Mouse (Mus musculus) heart, embryonic 16.5 days (tissue): ENCODE measurements around the gene Mrpl33. TPM values are rescaled to one million over a fixed set of nuclear protein-coding genes. Genes with fewer than 3 reads are reported as not detected.
"Not testable (repeated sequence)": the region's sequence is repeated elsewhere in the genome, so short reads cannot be mapped to it uniquely, and the experiment has no call there.

Experiments
- ATAC-seq: fragments of 200-750 bp; cut with Nextera tagmentation; replicated peaks from 2 replicates; pipeline ENCODE4 v1.8.0; 2017; ENCODE audit warnings: moderate number of reproducible peaks; ENCODE audit not compliant: insufficient read depth, low FRiP score; ENCODE audit errors: extremely low read depth
- H3K27ac ChIP-seq: fragments of 300-500 bp; sonication (generic); 2 replicates; pipeline ENCODE4 v1.5.1; 2014; ENCODE audit warnings: mild to moderate bottlenecking, low read length, control low read depth, moderate library complexity
- H3K27me3 ChIP-seq: fragments of 300-500 bp; sonication (generic); 2 replicates; pipeline ENCODE4 v1.6.1; 2014; ENCODE audit warnings: low read length, mixed read lengths; ENCODE audit not compliant: control insufficient read depth, insufficient read depth
- H3K36me3 ChIP-seq: fragments of 300-500 bp; sonication (generic); 2 replicates; pipeline ENCODE4 v1.6.1; 2014; ENCODE audit not compliant: control insufficient read depth, insufficient read depth
- H3K4me1 ChIP-seq: fragments of 300-500 bp; sonication (generic); 2 replicates; pipeline ENCODE4 v1.6.1; 2014; ENCODE audit warnings: low read length, mixed read lengths; ENCODE audit not compliant: control insufficient read depth, insufficient read depth
- H3K4me2 ChIP-seq: fragments of 300-500 bp; sonication (generic); 2 replicates; pipeline ENCODE4 v1.6.1; 2014; ENCODE audit warnings: low read depth, mild to moderate bottlenecking, control low read depth, low read length
- H3K4me3 ChIP-seq: fragments of 300-500 bp; sonication (generic); 2 replicates; pipeline ENCODE4 v1.5.1; 2014; ENCODE audit warnings: mild to moderate bottlenecking, control low read depth, low read length
- H3K9ac ChIP-seq: fragments of 300-500 bp; sonication (generic); 2 replicates; pipeline ENCODE4 v1.6.1; 2014; ENCODE audit warnings: low read length, control low read depth
- H3K9me3 ChIP-seq: fragments of 300-500 bp; sonication (generic); replicated peaks from 2 replicates; pipeline ENCODE4 v1.6.1; 2016; ENCODE audit warnings: low read length; ENCODE audit not compliant: control insufficient read depth
- WGBS: fragments of 180-500 bp; shearing (Covaris S2); extraction: QIAGEN DNeasy Blood & Tissue Kit; methylation state at CpG from one replicate; pipeline ENCODE4 v1.1.7; 2014; 5-methylcytosine and 5-hydroxymethylcytosine counted together
- polyA plus RNA-seq: library from polyadenylated mRNA; unstranded; fragments of >200 nt; fragmentation: Nextera tagmentation; extraction: Ambion mirVana; gene quantifications from 2 replicates; pipeline ENCODE4 v1.2.1, GENCODE M21; 2015

The Mrpl33 gene
- polyA plus RNA-seq, 1 experiment from 2014 or later = 409 TPM

DNA sequence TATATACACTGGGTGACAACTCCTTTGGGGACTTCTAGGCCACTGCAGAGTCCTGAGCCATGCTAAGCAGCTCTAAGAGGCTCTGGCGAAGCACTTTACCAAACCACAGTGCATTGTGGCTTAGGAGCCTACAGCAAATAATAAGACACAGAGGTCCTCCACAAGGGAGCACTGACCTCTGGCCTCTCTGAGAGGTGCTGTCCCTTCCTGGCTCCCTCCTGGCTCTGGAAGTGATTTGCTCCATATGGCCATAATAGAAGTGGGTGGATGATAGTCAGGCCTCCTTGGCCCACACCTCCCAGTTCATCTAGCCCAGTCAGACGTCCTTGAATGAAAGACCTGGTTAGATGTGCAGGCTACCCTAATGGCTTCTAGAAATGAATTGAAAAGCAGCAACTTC, 8.7 kb upstream of the Mrpl33 start:
- Histone ChIP-seq H3K27me3 (no peaks in the 10 kb centered on the region), H3K4me3 (no peak overlapping the region), H3K9me3 (0 out of 2 replicates have a peak, but pooled peaks cover 5% of the 10 kb centered on the region), H3K9ac (no peak overlapping the region), H3K36me3 (no peaks in the 10 kb centered on the region), H3K4me1 (no peaks in the 10 kb centered on the region), H3K4me2 (no peak overlapping the region), H3K27ac (no peak overlapping the region)
- ATAC-seq = no peak
- WGBS = 77% methylated on average over 2 of the region's 2 CpGs

DNA sequence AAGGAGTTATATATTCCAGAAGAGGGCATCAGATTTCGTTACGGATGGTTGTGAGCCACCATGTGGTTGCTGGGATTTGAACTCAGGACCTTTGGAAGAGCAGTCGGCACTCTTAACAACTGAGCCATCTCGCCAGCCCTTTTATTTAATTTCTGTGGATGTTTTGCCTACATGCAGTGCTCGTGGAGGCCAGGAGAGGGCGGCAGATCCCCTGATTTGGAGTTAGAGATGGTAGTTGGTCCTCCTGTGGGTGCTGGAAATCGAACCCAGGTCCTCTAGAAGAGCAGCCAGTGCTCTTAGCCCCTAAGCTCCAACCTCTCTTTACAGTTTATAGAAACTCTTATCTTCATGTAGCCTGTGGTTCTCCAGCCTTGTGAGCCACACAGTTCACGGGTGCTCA, 8.1 kb upstream of the Mrpl33 start:
- 79% methylated on average over 8 of the region's 8 CpGs for WGBS
- H3K36me3 ChIP-seq, H3K4me2 ChIP-seq, H3K9ac ChIP-seq, H3K9me3 ChIP-seq, H3K27me3 ChIP-seq, H3K4me1 ChIP-seq, H3K27ac ChIP-seq, H3K4me3 ChIP-seq, ATAC-seq: not testable (repeated sequence)

DNA sequence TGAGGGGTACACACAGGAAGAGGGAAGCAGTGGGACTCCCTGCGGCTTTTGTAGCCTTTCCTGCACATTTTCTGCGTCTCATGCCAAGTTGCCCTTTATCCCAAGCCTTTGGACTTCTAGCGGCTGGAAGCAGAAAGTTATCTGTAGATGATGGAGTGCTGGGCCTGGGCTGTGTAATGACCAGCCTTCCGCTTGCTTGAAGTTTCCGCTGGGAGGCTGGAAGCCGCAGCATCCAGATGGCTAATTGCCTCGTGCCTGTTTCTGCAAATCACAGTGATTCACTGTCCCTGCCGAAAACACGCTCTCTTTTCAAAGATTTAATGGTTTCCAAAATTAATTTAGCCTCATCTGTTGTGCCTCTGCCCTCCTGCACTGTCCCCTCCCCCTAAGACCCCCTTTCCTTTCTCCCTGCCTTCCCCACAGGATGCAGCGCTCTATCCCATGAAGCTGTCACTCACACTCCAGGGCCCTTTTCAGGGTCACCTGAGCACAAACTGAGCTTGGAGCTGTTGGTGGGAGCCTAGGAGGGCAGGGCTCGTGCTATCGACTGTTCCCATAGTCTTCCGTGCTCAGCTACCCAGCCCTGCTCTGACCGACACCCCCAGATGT, 6.9 kb upstream of the Mrpl33 start:
- H3K9ac ChIP-seq = no peak overlapping the region
- no peak overlapping the region for H3K4me2 ChIP-seq
- no peaks in the 10 kb centered on the region for H3K4me1 ChIP-seq
- H3K36me3 ChIP-seq = no peaks in the 10 kb centered on the region
- H3K4me3 ChIP-seq = no peak overlapping the region
- WGBS = 74% methylated on average over 14 of the region's 14 CpGs
- H3K27ac ChIP-seq = no peak overlapping the region
- H3K9me3 ChIP-seq = 0 out of 2 replicates have a peak, but pooled peaks cover 5% of the 10 kb centered on the region
- no peaks in the 10 kb centered on the region for H3K27me3 ChIP-seq
- no peak for ATAC-seq

DNA sequence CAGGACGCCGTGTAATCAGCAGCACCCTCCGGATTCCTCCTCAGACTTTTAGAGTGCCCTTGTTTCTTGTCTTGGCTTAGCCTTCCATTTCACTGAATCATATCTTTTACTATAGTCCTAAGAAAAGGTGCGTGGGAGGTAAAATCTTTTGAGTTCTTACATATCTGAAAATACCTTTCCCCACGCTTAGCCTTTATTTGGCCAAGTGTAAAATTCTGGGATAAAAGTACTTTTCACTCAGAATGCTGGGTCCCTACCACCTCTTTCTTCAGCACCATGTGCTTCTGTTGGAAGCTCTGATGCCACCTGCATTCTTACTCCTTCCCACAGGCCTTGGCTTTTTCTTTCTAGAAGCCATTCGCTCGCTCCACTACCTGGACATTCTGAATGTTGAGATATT, 5.6 kb upstream of the Mrpl33 start:
- Histone ChIP-seq H3K27me3 (no peaks in the 10 kb centered on the region), H3K4me3 (no peak overlapping the region), H3K4me2 (no peak overlapping the region), H3K9ac (no peak overlapping the region), H3K36me3 (no peaks in the 10 kb centered on the region), H3K9me3 (0 out of 2 replicates have a peak, but pooled peaks cover 5% of the 10 kb centered on the region), H3K27ac (no peak overlapping the region), H3K4me1 (peaks cover 2% of the 10 kb centered on the region; the same call in 1 of the 2 replicates)
- no peak for ATAC-seq
- 76% methylated on average over 7 of the region's 7 CpGs for WGBS

DNA sequence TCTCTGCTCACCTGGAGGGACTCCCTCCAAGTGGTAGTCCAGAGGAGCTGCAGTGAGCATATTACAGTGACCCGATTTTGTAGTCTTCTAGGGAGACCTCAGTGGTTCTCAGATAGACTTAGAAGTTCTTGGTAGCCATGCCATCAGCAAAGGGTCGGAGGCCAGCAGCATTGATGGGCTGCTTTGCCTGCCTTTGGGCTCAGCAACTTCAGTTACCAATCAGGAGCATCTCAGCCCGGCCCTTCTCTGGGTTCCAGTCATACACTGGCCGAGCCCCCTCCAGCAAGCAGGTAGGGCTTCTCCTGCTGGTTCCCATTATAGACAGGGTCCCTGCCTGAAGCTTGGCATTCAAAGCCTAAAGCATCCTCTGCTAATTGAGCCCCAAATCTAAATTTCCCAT, 867 bp upstream of the Mrpl33 start:
- H3K27me3 ChIP-seq = no peaks in the 10 kb centered on the region
- H3K36me3 ChIP-seq = no peaks in the 10 kb centered on the region
- WGBS = 70% methylated on average over 4 of the region's 4 CpGs
- no peak for ATAC-seq
- H3K9ac ChIP-seq = peak overlapping the region; percentile 75; the same call in 1 of the 2 replicates
- H3K4me1 ChIP-seq = peaks cover 12% of the 10 kb centered on the region
- no peak overlapping the region for H3K4me3 ChIP-seq
- peak overlapping the region; percentile 85; the same call in 1 of the 2 replicates for H3K4me2 ChIP-seq
- no peak overlapping the region; the same call in 1 of the 2 replicates for H3K27ac ChIP-seq
- H3K9me3 ChIP-seq = no peaks in the 10 kb centered on the region

DNA sequence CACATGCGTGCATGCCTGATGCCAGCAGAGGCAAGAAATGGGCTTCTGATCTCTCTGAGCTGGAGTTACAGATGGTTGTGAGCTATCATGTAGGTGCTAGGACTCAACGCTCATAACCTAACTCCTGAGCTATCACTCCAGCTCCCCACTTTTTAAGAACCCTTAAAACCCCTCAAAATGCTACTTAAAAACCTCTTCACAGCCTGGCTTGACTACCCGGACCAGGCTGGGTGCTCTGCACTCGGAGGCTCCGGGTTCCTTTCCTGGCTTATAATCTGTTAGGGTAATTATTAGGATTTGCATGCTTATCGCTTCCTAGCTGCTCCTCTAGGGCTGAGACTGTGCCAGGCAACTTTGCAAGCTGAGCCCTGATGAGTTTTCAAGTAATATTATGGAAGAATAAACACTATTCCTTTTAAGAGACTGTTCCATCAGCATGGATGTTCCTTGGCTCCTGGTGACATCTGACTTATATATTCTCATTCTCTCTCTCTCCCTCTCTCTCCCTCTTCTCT, 752 bp downstream of the Mrpl33 start:
- Histone ChIP-seq H3K27me3 (no peaks in the 10 kb centered on the region), H3K27ac (no peak overlapping the region), H3K9me3 (no peaks in the 10 kb centered on the region), H3K4me1 (peaks cover 12% of the 10 kb centered on the region), H3K36me3 (no peaks in the 10 kb centered on the region), H3K4me3 (no peak overlapping the region), H3K9ac (peak overlapping the region; percentile 75), H3K4me2 (peak overlapping the region; percentile 85; the same call in 1 of the 2 replicates)
- 58% methylated on average over 6 of the region's 6 CpGs for WGBS
- no peak for ATAC-seq

DNA sequence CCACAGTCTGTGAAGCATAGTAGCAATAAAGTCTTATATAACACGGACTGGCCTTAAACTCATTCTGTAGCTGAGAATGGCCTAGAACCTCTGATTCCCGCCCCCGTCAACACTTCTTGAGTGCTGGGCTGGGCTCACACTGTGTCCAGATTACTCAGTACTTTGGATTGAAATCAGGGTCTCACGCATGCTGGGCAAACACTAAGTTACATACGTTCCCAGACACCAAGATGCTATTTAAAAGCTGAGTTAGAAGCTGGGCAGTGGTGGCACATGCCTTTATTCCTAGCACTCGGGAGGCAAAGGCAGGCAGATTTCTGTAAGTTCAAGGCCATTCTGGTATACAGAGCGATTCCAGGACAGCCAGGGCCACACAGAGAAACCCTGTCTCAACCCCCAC, 1.4 kb downstream of the Mrpl33 start:
- H3K4me2 ChIP-seq = no peak overlapping the region
- no peak overlapping the region for H3K4me3 ChIP-seq
- no peaks in the 10 kb centered on the region for H3K36me3 ChIP-seq
- no peak for ATAC-seq
- H3K4me1 ChIP-seq = peaks cover 12% of the 10 kb centered on the region
- no peak overlapping the region for H3K27ac ChIP-seq
- 69% methylated on average over 7 of the region's 7 CpGs for WGBS
- no peaks in the 10 kb centered on the region for H3K9me3 ChIP-seq
- H3K9ac ChIP-seq = no peak overlapping the region
- no peaks in the 10 kb centered on the region for H3K27me3 ChIP-seq

DNA sequence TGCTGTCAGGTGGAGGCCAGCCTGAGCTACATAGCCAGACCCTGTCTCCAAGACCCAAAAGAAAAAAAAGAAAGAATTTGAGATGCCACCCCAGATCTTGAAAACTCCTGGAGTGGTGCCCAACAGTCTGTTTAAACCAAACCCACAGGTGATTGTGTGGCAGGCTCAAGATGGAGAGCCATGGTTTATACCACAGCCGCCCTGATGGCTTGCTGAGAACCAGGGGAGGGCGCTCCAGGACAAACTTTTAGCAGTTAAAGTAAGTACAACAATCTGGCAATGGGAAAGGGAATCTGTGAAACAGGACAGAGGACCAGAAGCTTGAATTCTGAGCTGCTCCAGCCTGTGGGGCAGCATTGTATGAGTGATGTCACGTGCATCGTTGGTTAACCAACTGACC, 1.8 kb downstream of the Mrpl33 start:
- peaks cover 12% of the 10 kb centered on the region for H3K4me1 ChIP-seq
- ATAC-seq = no peak
- no peaks in the 10 kb centered on the region for H3K9me3 ChIP-seq
- no peak overlapping the region for H3K9ac ChIP-seq
- H3K36me3 ChIP-seq = no peaks in the 10 kb centered on the region
- no peaks in the 10 kb centered on the region for H3K27me3 ChIP-seq
- H3K27ac ChIP-seq = no peak overlapping the region
- no peak overlapping the region for H3K4me2 ChIP-seq
- H3K4me3 ChIP-seq = no peak overlapping the region
- WGBS = 61% methylated on average over 4 of the region's 4 CpGs

DNA sequence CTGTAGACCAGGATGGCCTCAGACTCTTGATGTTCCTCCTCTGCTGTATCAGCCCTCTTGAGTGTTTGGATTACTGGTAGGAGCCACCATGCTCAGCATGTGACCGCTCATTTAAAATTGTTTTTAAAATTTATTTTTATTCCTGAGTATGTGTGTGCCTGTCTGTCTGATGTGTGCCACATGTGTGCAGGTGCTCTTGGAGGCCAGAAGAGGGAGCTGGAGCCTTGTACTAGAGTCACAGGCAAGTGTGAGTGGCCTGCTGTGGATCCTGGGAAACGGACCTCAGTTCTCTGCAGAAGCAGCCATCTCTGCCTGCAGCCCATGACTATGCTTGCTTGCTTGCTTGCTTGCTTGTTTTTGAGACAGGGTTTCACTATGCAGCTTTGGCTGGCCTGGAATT, 2.4 kb downstream of the Mrpl33 start:
- Histone ChIP-seq H3K4me1 (peaks cover 12% of the 10 kb centered on the region), H3K27ac (no peak overlapping the region), H3K4me3 (no peak overlapping the region), H3K36me3 (no peaks in the 10 kb centered on the region), H3K9me3 (no peaks in the 10 kb centered on the region), H3K9ac (no peak overlapping the region), H3K27me3 (no peaks in the 10 kb centered on the region), H3K4me2 (no peak overlapping the region)
- no peak for ATAC-seq
- WGBS = 87% methylated on average over 2 of the region's 2 CpGs
